Mouse (Mus musculus) regulatory T cell (primary cell): ENCODE data around the gene Rcor2.

Experiments used
- in situ Hi-C: fragments of 300-600 bp; cut with MboI, MseI; formaldehyde crosslinking; loops from one replicate; pipeline ENCODE4 v1.15.1; 2025; ENCODE audit warnings: high pct_unique_total_duplicates

Gene Rcor2

GRCm38 (mm10) chr19:7267091-7267741 lies at the start of gene Rcor2:
Gene Rcor2, plus strand, starts transcription at chr19:7267325.
- in situ Hi-C loops: no loop called here

GRCm38 (mm10) chr19:7217926-7218267 lies 49.2 kb upstream of the Rcor2 start:
- in situ Hi-C loops: no loop called here

GRCm38 (mm10) chr19:7218753-7219152 lies 48.4 kb upstream of the Rcor2 start:
- in situ Hi-C loops: no loop called here

GRCm38 (mm10) chr19:7222196-7222595 lies 44.9 kb upstream of the Rcor2 start:
- in situ Hi-C loops: no loop called here

- in situ Hi-C loops: no loop called here
Measured at GRCm38 (mm10) chr19:7223488-7223887, 43.6 kb upstream of the Rcor2 start.

GRCm38 (mm10) chr19:7224253-7224652 lies 42.9 kb upstream of the Rcor2 start:
- in situ Hi-C loops: no loop called here

GRCm38 (mm10) chr19:7225096-7225690 lies 41.9 kb upstream of the Rcor2 start:
- in situ Hi-C loops: no loop called here

GRCm38 (mm10) chr19:7226511-7226914 lies 40.6 kb upstream of the Rcor2 start:
- in situ Hi-C loops: no loop called here

- in situ Hi-C loops: loop anchor here (10.0 kb wide), 1 partner anchor 110 kb away; the partner anchor contains the start of gene Mark2
Measured at GRCm38 (mm10) chr19:7234537-7235221, 32.4 kb upstream of the Rcor2 start.

- in situ Hi-C loops: loop anchor here (10.0 kb wide), 1 partner anchor 109 kb away; the partner anchor contains the start of gene Mark2
Measured at GRCm38 (mm10) chr19:7235461-7235860, 31.7 kb upstream of the Rcor2 start.

GRCm38 (mm10) chr19:7236011-7236410 lies 31.1 kb upstream of the Rcor2 start:
- in situ Hi-C loops: loop anchor here (10.0 kb wide), 1 partner anchor 109 kb away; the partner anchor contains the start of gene Mark2

GRCm38 (mm10) chr19:7236742-7237141 lies 30.4 kb upstream of the Rcor2 start:
- in situ Hi-C loops: loop anchor here (10.0 kb wide), 1 partner anchor 108 kb away; the partner anchor contains the start of gene Mark2

- in situ Hi-C loops: loop anchor here (10.0 kb wide), 1 partner anchor 105 kb away; the partner anchor contains the start of gene Mark2
Measured at GRCm38 (mm10) chr19:7239574-7239973, 27.6 kb upstream of the Rcor2 start.

- in situ Hi-C loops: no loop called here
Measured at GRCm38 (mm10) chr19:7240291-7240690, 26.8 kb upstream of the Rcor2 start.

- in situ Hi-C loops: no loop called here
Measured at GRCm38 (mm10) chr19:7240782-7241690, 26.1 kb upstream of the Rcor2 start, which contains the start of gene Naa40. Gene Naa40, minus strand, starts transcription at chr19:7241183.

- in situ Hi-C loops: no loop called here
Measured at GRCm38 (mm10) chr19:7246021-7246420, 21.1 kb upstream of the Rcor2 start.

- in situ Hi-C loops: loop anchor here (10.0 kb wide), 1 partner anchor 347 kb away; the partner anchor contains the start of gene Lgals12
Measured at GRCm38 (mm10) chr19:7257881-7258280, 9.2 kb upstream of the Rcor2 start.

GRCm38 (mm10) chr19:7261476-7261875 lies 5.6 kb upstream of the Rcor2 start:
- in situ Hi-C loops: no loop called here

GRCm38 (mm10) chr19:7261964-7262363 lies 5.2 kb upstream of the Rcor2 start:
- in situ Hi-C loops: no loop called here

- in situ Hi-C loops: no loop called here
Measured at GRCm38 (mm10) chr19:7262592-7262991, 4.5 kb upstream of the Rcor2 start.

GRCm38 (mm10) chr19:7264088-7264765 lies 2.9 kb upstream of the Rcor2 start:
- in situ Hi-C loops: no loop called here
